Mouse (Mus musculus): ENCODE measurements around the gene Psmg3.

- TF ChIP-seq POLR2A (IDR thresholded peaks at IDR 0.05; ENCODE audit: insufficient read depth, low read length) (no peak), CTCF (IDR thresholded peaks at IDR 0.05; ENCODE audit: low read depth, low read length) (no peak), EP300 (IDR thresholded peaks at IDR 0.05; ENCODE audit: insufficient read depth, low read depth, low read length) (no peak)
Measured at GRCm38 (mm10) chr5:139794137-139794536, 32.5 kb downstream of the Psmg3 start.
